Mouse (Mus musculus): Measurements from ENCODE around the gene Alkbh1. TPM values are rescaled to one million over a fixed set of nuclear protein-coding genes. Genes with fewer than 3 reads are reported as not detected.

Alkbh1 gene
- polyA plus RNA-seq, 1 experiment, result 3.9 TPM

DNA sequence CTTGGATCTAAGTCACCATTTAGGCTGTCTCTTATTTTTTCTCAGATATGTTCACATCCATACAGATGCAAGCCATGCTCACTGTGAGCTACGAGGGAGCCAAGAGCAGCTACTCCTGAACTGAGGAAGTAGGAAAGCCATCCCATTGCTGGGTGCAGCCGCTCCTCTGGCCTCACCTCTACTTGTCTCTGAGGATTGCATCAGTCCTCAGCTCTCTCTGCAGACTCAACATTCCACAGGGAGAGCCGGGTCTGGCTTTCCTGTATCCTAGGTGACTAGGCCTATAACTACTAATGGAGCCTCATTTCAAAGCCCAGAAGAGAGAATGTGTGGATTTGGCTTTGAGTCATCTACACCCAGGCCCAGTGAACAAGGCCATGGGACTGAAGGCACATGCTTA, 38.1 kb downstream of the Alkbh1 start:
- Histone ChIP-seq H3K4me1 (ENCODE audit: control insufficient read depth) (peaks cover 6% of the 10 kb centered on the region), H3K27me3 (ENCODE audit: control insufficient read depth) (peaks cover 13% of the 10 kb centered on the region), H3K36me3 (ENCODE audit: control insufficient read depth) (no peaks in the 10 kb centered on the region), H3K4me3 (replicated peaks) (no peak overlapping the region), H3K9me3 (ENCODE audit: control insufficient read depth, low read length) (no peaks in the 10 kb centered on the region)
- TF ChIP-seq GATA1 (IDR thresholded peaks at IDR 0.05; ENCODE audit: low read length) (no peak), TAL1 (IDR thresholded peaks at IDR 0.05; ENCODE audit: low read length) (no peak)

DNA sequence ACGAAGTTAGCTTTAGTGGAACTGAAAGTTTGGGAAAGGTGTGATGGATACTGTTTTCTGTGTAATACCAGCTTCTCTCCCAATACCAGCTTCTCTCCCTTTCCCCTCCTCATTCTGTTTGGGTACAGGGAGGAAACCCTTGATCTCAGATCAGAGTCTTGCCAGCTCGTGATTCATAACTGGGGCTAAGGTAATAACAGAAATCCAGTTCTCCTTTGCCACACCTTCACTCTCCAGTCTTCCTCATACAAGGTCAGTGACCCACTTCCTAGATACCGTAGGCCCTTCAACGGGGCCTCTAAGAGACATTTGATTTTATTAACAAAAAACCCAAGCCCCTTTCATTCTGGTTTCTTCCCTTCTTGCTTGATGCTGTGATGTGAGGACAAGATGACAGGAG, 38.7 kb downstream of the Alkbh1 start:
- H3K9me3 ChIP-seq (ENCODE audit: control insufficient read depth, low read length), result no peaks in the 10 kb centered on the region

DNA sequence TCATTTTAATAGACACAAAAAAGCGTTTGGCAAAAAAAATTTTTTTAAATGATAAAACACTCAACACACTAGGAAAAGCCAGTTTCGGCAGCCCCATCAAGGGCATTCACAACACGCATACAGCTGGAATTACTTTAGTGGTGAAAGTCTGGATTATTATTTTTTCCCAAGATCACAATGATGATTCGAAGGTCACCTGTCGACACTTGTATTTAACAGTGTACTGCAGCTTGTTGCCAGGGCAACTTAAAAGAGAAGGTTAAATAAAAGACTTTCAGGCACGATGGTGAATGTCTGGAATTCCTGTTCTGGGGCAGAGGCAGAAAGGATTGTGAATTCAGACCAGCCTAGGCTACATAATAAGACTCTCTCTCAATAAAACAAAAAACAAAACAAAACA, 41.9 kb downstream of the Alkbh1 start:
- H3K36me3 ChIP-seq (ENCODE audit: control insufficient read depth), result no peaks in the 10 kb centered on the region
- H3K9me3 ChIP-seq (ENCODE audit: control insufficient read depth, low read length), result no peaks in the 10 kb centered on the region

More for the DNA sequence above, 38.7 kb downstream of the Alkbh1 start:
- no peak overlapping the region for H3K4me3 ChIP-seq (replicated peaks)
- no peak for TF ChIP-seq GATA1 (IDR thresholded peaks at IDR 0.05; ENCODE audit: low read length)
- no peak for TF ChIP-seq TAL1 (IDR thresholded peaks at IDR 0.05; ENCODE audit: low read length)
- H3K4me1 ChIP-seq (ENCODE audit: control insufficient read depth), result peaks cover 6% of the 10 kb centered on the region
- no peaks in the 10 kb centered on the region for H3K36me3 ChIP-seq (ENCODE audit: control insufficient read depth)
- peaks cover 13% of the 10 kb centered on the region for H3K27me3 ChIP-seq (ENCODE audit: control insufficient read depth)

DNA sequence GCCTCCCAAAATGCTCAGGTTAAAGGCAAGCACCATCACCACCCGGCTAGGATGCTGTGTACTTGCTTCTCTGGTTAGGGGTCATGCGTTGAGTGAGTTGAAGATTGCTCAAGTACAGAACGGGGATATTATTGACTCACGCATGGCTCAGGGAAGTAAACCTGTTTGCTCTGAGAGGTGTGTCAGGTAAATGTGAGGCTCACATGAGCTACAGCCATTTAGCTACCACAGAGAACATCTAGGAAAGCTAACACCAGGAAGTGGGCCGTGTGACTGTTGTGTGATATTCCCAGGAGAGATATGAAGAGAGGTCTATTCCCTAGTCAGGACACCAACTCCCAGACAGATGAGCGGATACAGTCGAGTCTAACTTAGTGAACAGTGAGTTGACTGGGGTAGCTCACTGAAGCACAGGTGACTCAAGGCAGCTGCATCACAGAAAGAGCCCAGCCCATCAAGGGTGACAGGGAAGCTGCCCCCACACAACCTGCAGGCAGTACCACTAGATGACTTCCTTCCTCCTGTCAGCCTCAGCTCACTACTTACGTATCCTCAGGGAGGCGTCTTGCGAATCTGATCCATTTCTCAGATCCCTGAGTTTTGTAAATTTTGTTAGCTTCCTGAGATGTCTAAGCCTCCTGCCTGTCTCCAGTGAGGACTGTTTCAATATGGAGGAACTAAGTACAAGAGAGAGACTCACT, 44.5 kb downstream of the Alkbh1 start:
- TF ChIP-seq GATA1 (IDR thresholded peaks at IDR 0.05; ENCODE audit: low read length) (no peak), TAL1 (IDR thresholded peaks at IDR 0.05; ENCODE audit: low read length) (no peak)
- H3K4me3 ChIP-seq (replicated peaks), result no peak overlapping the region
- H3K27me3 ChIP-seq (ENCODE audit: control insufficient read depth), result peaks cover 4% of the 10 kb centered on the region; the same call in 1 of the 2 replicates

More for the DNA sequence above, 41.9 kb downstream of the Alkbh1 start:
- Histone ChIP-seq H3K4me3 (replicated peaks) (no peak overlapping the region), H3K27me3 (ENCODE audit: control insufficient read depth) (no peaks in the 10 kb centered on the region), H3K4me1 (ENCODE audit: control insufficient read depth) (no peaks in the 10 kb centered on the region)
- no peak for TF ChIP-seq TAL1 (IDR thresholded peaks at IDR 0.05; ENCODE audit: low read length)
- TF ChIP-seq GATA1 (IDR thresholded peaks at IDR 0.05; ENCODE audit: low read length), result no peak

DNA sequence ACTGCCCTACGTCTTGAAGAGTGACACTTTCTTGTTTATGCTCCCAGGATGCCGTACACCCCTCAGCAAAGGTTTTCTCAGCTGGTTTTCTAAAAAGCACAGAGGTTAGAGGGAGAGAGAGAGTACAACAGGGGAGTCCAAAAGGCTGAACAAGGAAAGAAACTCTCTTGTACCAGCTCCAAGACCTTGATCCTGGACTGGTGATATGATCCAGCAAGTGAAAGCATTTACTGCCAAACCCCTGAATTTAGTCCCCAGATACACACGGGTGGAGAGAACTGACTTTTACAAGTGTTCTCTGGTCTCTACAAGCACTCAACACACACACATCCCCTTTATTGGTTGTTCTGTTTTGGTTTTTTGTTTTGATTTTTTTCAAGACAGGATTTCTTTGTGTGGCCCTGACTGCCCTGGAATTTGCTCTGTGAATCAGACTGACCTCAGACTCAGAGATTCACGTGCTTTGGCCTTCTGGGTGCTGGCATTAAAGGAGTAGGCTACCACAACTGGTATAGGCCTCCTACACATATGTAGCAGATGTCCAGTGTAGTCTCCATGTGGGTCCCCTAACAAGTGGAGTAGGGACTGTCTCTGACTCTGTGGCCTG, 45.9 kb downstream of the Alkbh1 start:
- no peaks in the 10 kb centered on the region for H3K36me3 ChIP-seq (ENCODE audit: control insufficient read depth)
- peaks cover 7% of the 10 kb centered on the region for H3K27me3 ChIP-seq (ENCODE audit: control insufficient read depth)
- no peaks in the 10 kb centered on the region for H3K4me1 ChIP-seq (ENCODE audit: control insufficient read depth)
- no peak for TF ChIP-seq TAL1 (IDR thresholded peaks at IDR 0.05; ENCODE audit: low read length)
- no peak for TF ChIP-seq GATA1 (IDR thresholded peaks at IDR 0.05; ENCODE audit: low read length)
- no peak overlapping the region for H3K4me3 ChIP-seq (replicated peaks)
- no peaks in the 10 kb centered on the region for H3K9me3 ChIP-seq (ENCODE audit: control insufficient read depth, low read length)

More for the DNA sequence above, 44.5 kb downstream of the Alkbh1 start:
- no peaks in the 10 kb centered on the region for H3K9me3 ChIP-seq (ENCODE audit: control insufficient read depth, low read length)
- H3K4me1 ChIP-seq (ENCODE audit: control insufficient read depth), result no peaks in the 10 kb centered on the region
- no peaks in the 10 kb centered on the region for H3K36me3 ChIP-seq (ENCODE audit: control insufficient read depth)

DNA sequence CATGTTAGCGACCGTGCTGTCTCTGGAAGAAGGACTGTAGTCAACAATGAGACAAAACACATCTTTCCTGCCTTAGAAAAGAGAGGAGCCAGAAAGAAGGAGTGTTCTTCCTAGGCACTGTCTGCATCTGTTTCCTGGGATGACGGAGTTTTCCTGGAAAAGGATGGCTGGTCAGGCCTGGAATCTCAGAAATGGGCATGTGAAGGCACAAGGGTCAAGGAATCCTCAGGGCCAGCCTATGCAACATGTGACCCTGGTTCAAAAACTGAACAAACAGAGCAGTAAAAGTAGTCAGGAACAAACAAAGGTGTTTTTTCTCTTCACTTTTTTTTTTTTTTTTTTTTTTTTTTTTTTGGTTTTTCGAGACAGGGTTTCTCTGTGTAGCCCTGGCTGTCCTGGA, 46.7 kb downstream of the Alkbh1 start:
- no peaks in the 10 kb centered on the region for H3K9me3 ChIP-seq (ENCODE audit: control insufficient read depth, low read length)
- TF ChIP-seq TAL1 (IDR thresholded peaks at IDR 0.05; ENCODE audit: low read length), result no peak
- TF ChIP-seq GATA1 (IDR thresholded peaks at IDR 0.05; ENCODE audit: low read length), result no peak
- peaks cover 10% of the 10 kb centered on the region for H3K27me3 ChIP-seq (ENCODE audit: control insufficient read depth)
- no peaks in the 10 kb centered on the region for H3K4me1 ChIP-seq (ENCODE audit: control insufficient read depth)
- no peaks in the 10 kb centered on the region for H3K36me3 ChIP-seq (ENCODE audit: control insufficient read depth)
- H3K4me3 ChIP-seq (replicated peaks), result no peak overlapping the region

DNA sequence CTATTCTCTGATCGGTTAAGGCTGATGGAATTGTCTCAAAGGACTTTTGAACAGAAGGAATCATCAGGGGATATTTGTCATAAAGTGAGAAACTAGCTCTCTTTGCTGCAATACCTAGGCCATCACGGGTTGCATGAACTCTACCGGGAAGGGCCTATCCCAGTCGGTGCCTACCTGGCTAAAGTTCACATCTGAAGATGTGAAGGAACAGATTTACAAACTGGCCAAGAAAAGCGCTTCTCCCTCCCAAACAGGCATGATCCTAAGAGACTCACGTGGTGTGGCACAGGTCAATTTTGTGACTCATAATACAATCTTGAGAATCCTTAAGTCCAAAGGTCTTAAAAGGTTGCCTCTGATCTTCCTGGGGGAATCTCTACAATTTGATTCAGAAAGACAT, 49.5 kb downstream of the Alkbh1 start:
- no peaks in the 10 kb centered on the region for H3K9me3 ChIP-seq (ENCODE audit: control insufficient read depth, low read length)
- TF ChIP-seq TAL1 (IDR thresholded peaks at IDR 0.05; ENCODE audit: low read length) (no peak), GATA1 (IDR thresholded peaks at IDR 0.05; ENCODE audit: low read length) (no peak)
- H3K27me3 ChIP-seq (ENCODE audit: control insufficient read depth), result peaks cover 14% of the 10 kb centered on the region

DNA sequence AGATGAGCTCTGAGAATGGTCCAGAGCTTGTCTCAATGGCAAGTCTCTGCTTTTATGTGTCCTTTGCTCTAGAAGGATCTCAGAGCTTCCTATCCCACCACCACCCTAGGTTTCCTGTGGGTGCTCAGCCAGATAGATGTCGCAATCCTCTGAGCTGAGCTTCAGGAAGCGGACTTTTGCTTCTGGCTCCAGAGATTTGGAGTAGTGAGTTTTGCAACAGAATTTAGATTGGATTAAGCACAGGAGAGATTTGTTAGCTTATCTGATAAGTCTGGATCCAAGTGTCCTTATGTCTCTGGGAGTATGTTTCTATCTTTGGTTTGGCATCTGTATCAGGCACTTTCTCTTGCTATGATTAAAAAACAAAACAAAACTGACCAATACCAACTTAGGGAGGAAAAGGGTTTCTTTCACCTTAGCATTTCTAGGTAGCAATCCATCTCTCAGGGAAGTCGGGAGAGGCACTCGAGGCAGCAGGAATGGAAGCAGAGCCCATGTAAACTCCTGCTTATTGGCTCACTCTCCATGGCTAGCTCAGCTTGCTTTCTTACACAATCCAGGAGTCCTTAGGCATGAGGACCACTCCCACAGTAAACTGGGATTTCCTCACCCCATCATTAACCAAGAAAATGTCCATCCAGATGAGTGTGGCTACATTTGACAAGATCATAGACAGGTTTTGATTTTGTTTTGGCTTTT, 50.2 kb downstream of the Alkbh1 start:
- Histone ChIP-seq H3K4me3 (replicated peaks) (no peak overlapping the region), H3K36me3 (ENCODE audit: control insufficient read depth) (no peaks in the 10 kb centered on the region), H3K9me3 (ENCODE audit: control insufficient read depth, low read length) (no peaks in the 10 kb centered on the region), H3K4me1 (ENCODE audit: control insufficient read depth) (peaks cover 6% of the 10 kb centered on the region), H3K27me3 (ENCODE audit: control insufficient read depth) (peaks cover 14% of the 10 kb centered on the region)
- TF ChIP-seq TAL1 (IDR thresholded peaks at IDR 0.05; ENCODE audit: low read length), result no peak
- TF ChIP-seq GATA1 (IDR thresholded peaks at IDR 0.05; ENCODE audit: low read length), result no peak

More for the DNA sequence above, 49.5 kb downstream of the Alkbh1 start:
- Histone ChIP-seq H3K36me3 (ENCODE audit: control insufficient read depth) (no peaks in the 10 kb centered on the region), H3K4me1 (ENCODE audit: control insufficient read depth) (no peaks in the 10 kb centered on the region), H3K4me3 (replicated peaks) (no peak overlapping the region)

DNA sequence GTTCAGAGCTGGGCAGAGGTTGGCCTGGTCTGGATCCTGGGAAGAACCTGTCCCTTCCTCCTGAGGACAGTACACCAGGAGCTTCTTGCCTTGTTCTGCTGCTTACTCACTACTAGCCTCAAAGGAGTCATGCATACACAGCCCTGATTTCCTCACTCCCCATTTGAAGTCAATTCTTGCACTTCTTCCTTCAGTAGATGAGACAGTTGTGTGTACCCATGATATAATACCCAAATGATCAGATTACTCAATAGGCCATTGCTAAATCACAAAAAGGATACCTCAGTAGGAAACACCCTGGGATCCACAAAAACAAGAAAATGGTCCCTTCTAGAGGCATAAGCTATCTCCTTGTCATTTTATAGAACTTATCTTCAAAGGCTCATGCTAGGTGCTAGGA, 52.5 kb downstream of the Alkbh1 start:
- Histone ChIP-seq H3K4me3 (replicated peaks) (no peak overlapping the region), H3K9me3 (ENCODE audit: control insufficient read depth, low read length) (no peaks in the 10 kb centered on the region), H3K36me3 (ENCODE audit: control insufficient read depth) (no peaks in the 10 kb centered on the region), H3K27me3 (ENCODE audit: control insufficient read depth) (peaks cover 14% of the 10 kb centered on the region), H3K4me1 (ENCODE audit: control insufficient read depth) (peaks cover 21% of the 10 kb centered on the region)
- TF ChIP-seq GATA1 (IDR thresholded peaks at IDR 0.05; ENCODE audit: low read length) (no peak), TAL1 (IDR thresholded peaks at IDR 0.05; ENCODE audit: low read length) (no peak)
